Mouse (Mus musculus) heart, embryonic 11.5 days (tissue): ENCODE data around the gene Tmpo. TPM values are rescaled to one million over a fixed set of nuclear protein-coding genes. Genes with fewer than 3 reads are reported as not detected.

Source experiments
- ATAC-seq: fragments of 200-750 bp; cut with Nextera tagmentation; replicated peaks from 2 replicates; pipeline ENCODE4 v1.8.0; 2017; ENCODE audit warnings: moderate library complexity; ENCODE audit not compliant: insufficient number of reproducible peaks, low FRiP score, low TSS enrichment
- H3K27ac ChIP-seq: fragments of 300-500 bp; sonication (generic); 2 replicates; pipeline ENCODE4 v1.5.1; 2014; ENCODE audit warnings: mild to moderate bottlenecking, low read depth, low read length
- H3K27me3 ChIP-seq: fragments of 300-500 bp; sonication (generic); 2 replicates; pipeline ENCODE4 v1.6.1; 2014; ENCODE audit warnings: mild to moderate bottlenecking, low read length, mixed read lengths; ENCODE audit not compliant: control insufficient read depth, insufficient read depth
- H3K36me3 ChIP-seq: fragments of 300-500 bp; sonication (generic); 2 replicates; pipeline ENCODE4 v1.6.1; 2014; ENCODE audit warnings: mild to moderate bottlenecking, low read length, moderate library complexity, mixed read lengths; ENCODE audit not compliant: control insufficient read depth, insufficient read depth
- H3K4me1 ChIP-seq: fragments of 300-500 bp; sonication (generic); 2 replicates; pipeline ENCODE4 v1.6.1; 2014; ENCODE audit warnings: low read length; ENCODE audit not compliant: control insufficient read depth, insufficient read depth
- H3K4me2 ChIP-seq: fragments of 300-500 bp; sonication (generic); 2 replicates; pipeline ENCODE4 v1.6.1; 2014; ENCODE audit warnings: mild to moderate bottlenecking, moderate library complexity
- H3K4me3 ChIP-seq: fragments of 300-500 bp; sonication (generic); 2 replicates; pipeline ENCODE4 v1.5.1; 2014; ENCODE audit warnings: low read depth, low read length
- H3K9ac ChIP-seq: fragments of 300-500 bp; sonication (generic); 2 replicates; pipeline ENCODE4 v1.6.1; 2014; ENCODE audit warnings: mild to moderate bottlenecking, low read depth, low read length, moderate library complexity
- H3K9me3 ChIP-seq: fragments of 300-500 bp; sonication (generic); replicated peaks from 2 replicates; pipeline ENCODE4 v1.6.1; 2016; ENCODE audit warnings: low read length; ENCODE audit not compliant: control insufficient read depth
- WGBS: fragments of 180-500 bp; shearing (Covaris S2); extraction: QIAGEN DNeasy Blood & Tissue Kit; methylation state at CpG from one replicate; pipeline ENCODE4 v1.1.7; 2014; ENCODE audit not compliant: insufficient replicate concordance; 5-methylcytosine and 5-hydroxymethylcytosine counted together
- polyA plus RNA-seq: library from polyadenylated mRNA; unstranded; fragments of >200 nt; fragmentation: Nextera tagmentation; extraction: Ambion mirVana; gene quantifications from 2 replicates; pipeline ENCODE4 v1.2.1, GENCODE M21; 2014

Gene Tmpo
- polyA plus RNA-seq, 1 experiment from 2014 or later: 170 TPM

DNA sequence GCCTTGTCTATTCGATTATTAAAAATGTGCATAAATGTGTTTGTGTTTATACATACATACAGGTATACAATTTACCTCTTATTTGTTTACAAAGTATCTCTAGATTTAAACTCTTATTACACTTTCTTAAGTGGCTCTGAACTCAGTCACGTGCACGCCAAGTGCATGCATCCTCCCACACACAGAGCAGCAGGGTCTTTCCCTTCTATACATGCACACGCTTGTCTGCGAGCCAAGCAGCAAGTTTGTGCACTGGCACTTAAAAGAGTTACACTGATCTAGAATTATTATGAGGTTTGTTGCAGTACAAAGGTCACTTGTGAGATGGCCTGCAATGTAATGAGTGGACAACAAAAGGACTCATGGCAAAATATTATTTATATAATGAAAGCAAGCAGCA lies 20.1 kb downstream of the Tmpo start:
- Histone ChIP-seq H3K4me3 (no peak overlapping the region), H3K9ac (no peak overlapping the region), H3K36me3 (peaks cover 42% of the 10 kb centered on the region), H3K27me3 (no peaks in the 10 kb centered on the region), H3K9me3 (no peaks in the 10 kb centered on the region), H3K4me2 (no peak overlapping the region), H3K27ac (no peak overlapping the region), H3K4me1 (no peaks in the 10 kb centered on the region)
- 95% methylated on average over 5 of the region's 5 CpGs for WGBS
- ATAC-seq: no peak

DNA sequence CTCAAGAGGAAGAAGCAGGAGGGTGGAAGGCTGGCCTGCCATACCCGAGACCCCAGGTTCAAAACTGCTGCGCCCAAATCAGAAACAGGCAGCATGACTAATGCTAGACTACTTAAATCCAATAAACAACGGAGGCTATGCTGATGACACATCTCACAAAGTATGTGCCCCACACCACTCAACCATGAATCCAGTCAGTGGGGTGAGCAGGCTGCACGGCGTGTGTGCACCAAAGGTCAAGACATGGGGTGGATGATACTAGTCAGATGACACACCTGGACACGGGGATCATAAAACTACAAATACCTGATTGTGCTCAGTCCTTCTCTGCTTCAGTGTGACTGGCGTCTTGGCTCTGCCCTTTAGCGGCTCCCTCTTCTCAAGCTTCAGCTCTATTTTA lies 22.7 kb downstream of the Tmpo start:
- no peak overlapping the region for H3K4me2 ChIP-seq
- H3K4me1 ChIP-seq: no peaks in the 10 kb centered on the region
- H3K27ac ChIP-seq: no peak overlapping the region
- H3K9ac ChIP-seq: no peak overlapping the region
- H3K36me3 ChIP-seq: peaks cover 49% of the 10 kb centered on the region
- WGBS: 89% methylated on average over 8 of the region's 8 CpGs
- no peaks in the 10 kb centered on the region for H3K9me3 ChIP-seq
- ATAC-seq: no peak
- no peak overlapping the region for H3K4me3 ChIP-seq
- H3K27me3 ChIP-seq: no peaks in the 10 kb centered on the region

DNA sequence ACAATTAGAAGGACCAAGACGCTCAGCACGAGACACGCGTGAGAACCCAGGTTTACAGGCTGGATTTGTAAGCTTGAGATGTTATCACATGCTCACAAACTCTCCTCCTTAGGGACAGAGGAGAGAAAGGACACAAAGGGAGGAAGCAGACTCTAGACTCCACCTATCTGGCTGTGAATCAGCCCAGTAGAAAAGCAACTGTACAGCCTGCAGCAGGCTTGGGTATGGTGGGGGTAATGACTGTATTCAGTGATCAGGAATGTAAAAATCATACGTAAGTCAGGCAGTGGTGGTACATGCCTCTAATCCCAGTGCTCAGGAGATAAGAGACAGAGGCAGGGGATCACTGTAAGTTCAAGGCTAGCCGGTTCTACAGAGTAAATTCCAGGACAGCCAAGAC lies 24.8 kb downstream of the Tmpo start:
- H3K27ac ChIP-seq: no peak overlapping the region
- peaks cover 46% of the 10 kb centered on the region for H3K36me3 ChIP-seq
- no peaks in the 10 kb centered on the region for H3K27me3 ChIP-seq
- no peaks in the 10 kb centered on the region for H3K9me3 ChIP-seq
- 78% methylated on average over 6 of the region's 6 CpGs for WGBS
- no peak overlapping the region for H3K9ac ChIP-seq
- no peaks in the 10 kb centered on the region for H3K4me1 ChIP-seq
- no peak overlapping the region for H3K4me3 ChIP-seq
- no peak overlapping the region for H3K4me2 ChIP-seq
- ATAC-seq: no peak

DNA sequence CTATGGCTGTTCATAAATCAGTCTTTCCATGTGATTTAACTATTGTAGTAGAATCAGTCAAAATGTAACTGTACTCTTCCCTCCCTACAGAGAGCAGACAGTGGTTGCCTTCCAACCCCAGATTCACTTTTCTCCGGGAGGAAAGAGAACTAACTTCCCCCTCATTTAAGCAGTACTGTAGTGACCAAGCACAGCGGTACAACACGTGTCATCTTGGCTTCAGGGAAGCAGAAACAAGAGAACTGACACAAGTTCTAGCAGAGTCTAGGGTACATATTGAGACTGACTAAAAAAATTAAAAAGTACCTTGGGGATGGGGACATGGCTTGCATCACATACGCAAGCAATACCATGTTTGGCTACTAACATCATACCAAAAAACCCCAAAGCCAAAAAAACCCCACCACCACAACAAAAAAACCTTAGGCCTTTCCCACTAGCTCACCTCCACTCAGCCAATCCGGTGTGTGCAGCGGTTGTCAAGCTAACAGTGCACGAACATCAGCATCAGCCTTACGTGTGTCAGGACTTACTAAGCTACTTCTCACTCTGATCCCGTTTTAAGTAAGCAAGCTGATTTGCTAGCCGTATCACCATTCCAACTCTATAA lies 27.1 kb downstream of the Tmpo start:
- Histone ChIP-seq H3K4me2 (no peak overlapping the region), H3K9ac (no peak overlapping the region), H3K4me1 (no peaks in the 10 kb centered on the region), H3K36me3 (peaks cover 46% of the 10 kb centered on the region), H3K27me3 (no peaks in the 10 kb centered on the region), H3K27ac (no peak overlapping the region), H3K4me3 (no peak overlapping the region), H3K9me3 (no peaks in the 10 kb centered on the region)
- 94% methylated on average over 10 of the region's 10 CpGs for WGBS
- no peak for ATAC-seq

- no peak overlapping the region for H3K9ac ChIP-seq
- no peaks in the 10 kb centered on the region for H3K4me1 ChIP-seq
- H3K4me3 ChIP-seq: no peak overlapping the region
- no peaks in the 10 kb centered on the region for H3K27me3 ChIP-seq
- H3K4me2 ChIP-seq: no peak overlapping the region
- WGBS: 95% methylated on average over 7 of the region's 7 CpGs
- ATAC-seq: no peak
- no peak overlapping the region for H3K27ac ChIP-seq
- no peaks in the 10 kb centered on the region for H3K9me3 ChIP-seq
- H3K36me3 ChIP-seq: peaks cover 25% of the 10 kb centered on the region
These were observed 35.7 kb downstream of the Tmpo start for GRCm38 (mm10) chr10:91145413-91145812.

DNA sequence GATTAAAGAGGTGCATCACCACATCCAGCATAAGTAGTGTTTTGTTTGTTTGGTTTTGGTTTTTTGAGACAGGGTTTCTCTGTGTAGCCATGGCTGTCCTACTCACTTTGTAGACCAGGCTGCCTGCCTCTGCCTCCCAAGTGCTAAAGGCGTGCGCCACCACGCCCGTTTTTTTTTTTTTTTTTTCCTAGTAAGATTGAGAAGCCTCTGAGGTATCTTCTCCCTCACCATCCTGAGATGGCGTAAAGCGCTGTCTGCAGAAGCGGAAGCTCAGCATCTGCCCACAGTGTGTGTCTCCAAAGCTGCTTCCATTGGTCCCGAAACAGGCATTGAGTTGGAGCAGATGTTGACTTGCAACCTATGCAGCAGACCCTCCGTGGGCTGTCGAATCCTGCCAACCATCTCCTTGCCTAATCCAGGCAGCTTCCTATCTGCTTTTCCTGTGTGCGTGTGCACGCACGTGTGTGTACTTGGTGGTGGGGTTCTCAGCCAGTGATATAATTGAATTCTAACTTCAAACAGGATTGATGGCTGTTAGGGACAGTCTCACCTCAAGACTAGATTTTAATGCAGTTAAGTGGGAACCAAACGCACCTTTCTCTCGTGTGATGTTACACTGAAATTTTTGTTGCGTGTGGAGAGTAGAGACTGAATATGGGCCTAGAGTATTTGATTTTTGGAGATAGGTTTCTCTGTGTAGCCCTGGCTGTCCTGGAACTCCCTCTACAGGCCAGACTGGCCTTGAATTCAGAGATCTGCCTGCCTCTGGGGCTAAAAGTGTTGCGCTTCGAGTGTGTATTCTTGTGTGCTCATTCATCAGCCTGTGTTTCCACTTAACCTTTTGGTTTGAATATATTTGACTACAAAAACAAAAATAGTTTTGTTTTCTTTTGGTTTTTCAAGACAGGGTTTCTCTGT lies 37.5 kb downstream of the Tmpo start:
- Histone ChIP-seq H3K27me3 (no peaks in the 10 kb centered on the region), H3K4me3 (no peak overlapping the region), H3K4me2 (no peak overlapping the region), H3K36me3 (peaks cover 21% of the 10 kb centered on the region), H3K4me1 (peaks cover 9% of the 10 kb centered on the region), H3K9ac (no peak overlapping the region), H3K9me3 (no peaks in the 10 kb centered on the region), H3K27ac (no peak overlapping the region)
- ATAC-seq: no peak
- 63% methylated on average over 18 of the region's 18 CpGs for WGBS

DNA sequence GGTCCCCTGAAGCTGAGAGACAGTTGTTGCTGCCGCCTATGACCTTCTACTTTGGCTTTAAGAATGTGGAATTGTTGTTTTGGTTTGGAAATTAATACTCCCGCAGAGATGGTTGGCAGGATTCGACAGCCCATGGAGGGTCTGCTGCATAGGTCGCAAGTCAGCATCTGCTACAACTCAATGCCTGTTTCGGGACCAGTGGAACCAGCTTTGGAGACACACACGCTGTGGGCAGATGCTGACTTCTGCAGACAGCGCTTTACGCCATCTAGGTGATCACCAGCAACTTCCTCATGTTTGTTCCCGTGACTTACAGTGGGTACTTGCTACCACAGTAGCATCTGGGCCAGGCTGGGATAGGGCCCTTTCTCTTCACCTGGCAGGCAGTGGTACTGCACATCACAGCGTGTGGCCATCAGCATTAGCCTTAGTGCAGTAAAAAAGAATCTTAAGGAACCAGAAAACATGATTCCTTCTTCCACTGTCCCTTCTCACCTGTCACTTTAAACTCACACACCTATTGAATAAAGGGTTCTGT lies 38.4 kb downstream of the Tmpo start:
- Histone ChIP-seq H3K4me2 (no peak overlapping the region), H3K4me1 (peaks cover 12% of the 10 kb centered on the region), H3K4me3 (no peak overlapping the region), H3K27ac (no peak overlapping the region), H3K27me3 (no peaks in the 10 kb centered on the region), H3K9me3 (no peaks in the 10 kb centered on the region), H3K36me3 (peaks cover 19% of the 10 kb centered on the region), H3K9ac (no peak overlapping the region)
- ATAC-seq: no peak
- 73% methylated on average over 10 of the region's 10 CpGs for WGBS

DNA sequence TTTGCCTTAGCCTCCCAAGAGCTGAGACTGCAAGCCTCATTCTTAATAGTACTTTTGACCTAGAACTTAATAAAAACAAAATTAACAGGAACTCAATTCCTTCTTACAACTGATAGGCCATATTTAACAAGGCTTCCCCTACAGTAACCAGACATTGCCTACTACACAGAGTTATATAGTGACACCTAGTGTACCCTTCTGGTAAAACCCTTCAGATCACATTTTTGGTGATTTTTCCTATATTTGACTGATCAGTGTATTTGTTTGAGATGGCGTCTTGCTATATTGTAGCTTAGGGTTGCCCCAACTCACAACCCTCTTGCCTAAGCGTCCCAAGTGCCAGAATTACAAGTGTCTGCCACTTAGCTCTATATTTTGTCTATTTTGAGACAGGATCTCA lies 39.6 kb downstream of the Tmpo start:
- Histone ChIP-seq H3K36me3 (peaks cover 12% of the 10 kb centered on the region), H3K9ac (no peak overlapping the region), H3K4me1 (peaks cover 12% of the 10 kb centered on the region), H3K4me3 (no peak overlapping the region), H3K4me2 (no peak overlapping the region), H3K27ac (no peak overlapping the region), H3K9me3 (no peaks in the 10 kb centered on the region), H3K27me3 (no peaks in the 10 kb centered on the region)
- no peak for ATAC-seq
- 41% methylated on average over 2 of the region's 2 CpGs for whole genome bisulfite sequencing
